Mouse (Mus musculus): ENCODE data around the gene Hes2. TPM values are rescaled to one million over a fixed set of nuclear protein-coding genes. Genes with fewer than 3 reads are reported as not detected.

The Hes2 gene
- polyA plus RNA-seq, 1 experiment from 2014 or later, result not detected

DNA sequence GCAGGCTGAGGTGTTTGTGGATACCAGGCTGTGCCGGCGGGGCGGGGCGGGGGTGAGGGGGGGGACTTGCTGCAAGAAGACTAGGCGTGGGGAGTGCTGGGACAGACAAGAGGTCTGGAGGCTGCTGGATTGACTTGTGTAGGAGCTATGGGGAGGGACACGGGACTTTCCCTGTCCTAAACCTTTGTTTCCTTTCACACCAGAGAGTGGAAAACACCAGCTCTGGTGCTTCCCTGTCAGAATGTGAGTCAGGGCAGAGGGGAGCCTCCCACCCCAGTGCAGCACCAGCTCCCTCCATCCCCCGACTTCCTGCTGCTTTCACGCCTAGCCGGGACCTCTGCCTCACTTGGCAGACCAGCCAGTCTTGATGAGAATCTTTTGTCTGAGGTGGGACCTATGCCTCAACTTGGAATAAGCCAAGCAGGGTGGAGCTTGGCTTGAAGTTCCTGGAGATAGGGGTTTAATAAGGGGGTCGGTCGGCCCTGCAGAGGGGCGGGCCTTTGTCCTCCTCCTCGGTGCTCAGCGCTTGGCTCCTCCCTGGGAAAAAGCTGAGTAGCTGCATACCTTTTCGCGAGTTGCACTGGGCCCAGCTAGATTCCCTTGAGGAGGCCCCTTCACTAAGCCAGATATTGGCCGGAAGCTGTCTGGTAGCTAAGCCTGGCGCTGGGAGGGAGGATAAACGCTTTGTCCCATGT is 27.0 kb downstream of the Hes2 start:
- DNase-seq (ENCODE audit: low spot score), result no peak

DNA sequence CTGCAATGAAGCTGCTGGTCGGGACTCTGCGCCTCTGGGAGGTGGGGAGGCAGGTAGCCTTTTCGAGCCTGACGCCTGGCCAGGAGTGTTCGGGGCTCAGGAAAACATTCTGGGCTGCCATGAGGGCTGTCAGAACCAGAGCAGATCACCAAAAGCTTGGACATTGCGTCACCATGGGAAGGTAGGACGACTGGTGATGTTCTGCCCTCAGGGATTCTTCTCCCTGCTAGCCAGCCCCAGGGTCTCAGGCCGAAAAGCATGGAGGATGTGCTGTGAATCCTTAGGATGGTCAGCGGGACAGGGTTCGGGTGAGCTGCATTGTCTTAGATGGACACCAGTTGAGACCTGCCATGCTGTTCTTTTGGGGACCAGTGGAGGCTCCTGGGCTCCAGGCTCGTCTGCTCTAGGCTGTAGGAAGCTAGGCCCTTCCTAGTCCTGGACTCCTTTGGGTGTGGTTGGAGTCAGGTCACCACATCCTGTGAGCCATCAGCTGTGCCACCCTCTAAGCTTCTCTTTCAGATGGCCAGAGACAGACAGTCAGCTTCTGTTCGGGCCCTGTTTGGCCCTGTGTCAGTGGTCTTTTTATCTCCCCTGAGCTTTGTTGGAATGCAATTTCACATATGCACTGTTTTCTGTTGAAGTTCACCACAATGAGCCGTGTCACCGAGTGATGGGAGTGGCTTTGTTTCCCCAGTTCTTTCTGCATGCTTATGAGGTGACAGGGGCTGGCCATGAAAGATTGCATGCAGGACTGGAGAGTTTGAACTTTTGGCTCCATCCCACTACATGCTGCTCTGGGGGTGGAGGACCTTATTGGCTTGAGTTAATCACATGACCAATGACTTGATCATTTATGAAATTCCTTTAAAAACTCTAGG is 27.8 kb downstream of the Hes2 start:
- DNase-seq (ENCODE audit: low spot score), result no peak

DNA sequence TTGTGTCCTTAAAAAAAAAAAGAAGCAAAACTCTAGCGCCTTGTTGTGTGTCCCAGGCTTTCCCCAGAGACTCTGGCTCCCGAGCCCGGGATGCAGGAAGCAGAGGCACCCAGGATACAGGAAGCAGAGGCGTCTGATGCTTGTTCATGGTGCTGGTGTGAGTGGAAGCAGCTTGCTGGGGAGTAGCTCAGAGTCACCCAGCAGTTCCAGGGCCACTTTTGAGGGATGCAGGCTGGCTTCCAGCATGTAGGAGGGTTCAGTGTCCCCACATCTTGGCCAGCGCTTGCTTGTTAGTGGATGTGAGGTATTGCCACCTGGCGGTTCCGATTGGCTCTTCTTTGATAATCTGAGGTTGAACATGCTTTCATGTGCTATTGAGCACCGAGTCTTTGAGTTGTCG is 28.5 kb downstream of the Hes2 start:
- DNase-seq (ENCODE audit: low spot score), result no peak

DNA sequence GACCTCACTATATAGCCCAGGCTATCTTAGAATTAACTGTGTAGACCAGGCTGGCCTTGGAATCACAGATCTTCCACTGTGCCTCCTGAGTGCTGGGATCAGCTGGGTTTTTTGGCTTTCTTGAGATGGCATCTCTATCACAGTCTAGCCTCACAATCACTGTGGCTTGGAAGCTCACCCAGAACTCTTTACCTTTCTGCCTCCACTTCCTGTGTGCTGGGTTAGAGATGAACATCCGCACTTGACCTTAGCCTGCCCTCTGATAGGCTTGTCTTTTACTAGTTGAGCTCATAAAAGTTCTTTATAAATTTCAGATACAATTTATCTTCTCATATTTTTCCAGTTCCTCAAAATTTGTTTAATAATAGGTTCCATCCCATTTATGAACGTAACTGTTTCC is 30.0 kb downstream of the Hes2 start:
- DNase-seq (ENCODE audit: low spot score), result no peak

DNA sequence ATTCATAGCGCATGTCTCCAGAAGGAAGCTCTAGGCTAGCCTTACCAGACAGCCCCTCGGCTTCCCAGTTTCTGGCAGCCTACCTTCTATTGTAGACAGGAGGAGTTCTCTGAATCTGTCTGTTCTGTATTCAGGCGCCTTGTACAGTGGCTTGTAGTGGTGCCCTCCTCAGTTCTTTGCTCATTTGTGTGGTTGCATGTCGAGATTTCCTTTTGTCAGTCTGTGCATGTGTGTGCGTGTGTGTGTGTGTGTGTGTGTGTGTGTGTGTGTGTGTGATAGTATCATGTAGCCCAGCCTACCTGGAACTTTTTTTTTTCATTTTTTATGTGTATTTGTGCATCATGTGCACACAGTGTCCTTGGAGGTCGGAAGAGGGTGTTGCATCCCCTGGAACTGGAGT is 30.4 kb downstream of the Hes2 start:
- DNase-seq (ENCODE audit: low spot score), result no peak

DNA sequence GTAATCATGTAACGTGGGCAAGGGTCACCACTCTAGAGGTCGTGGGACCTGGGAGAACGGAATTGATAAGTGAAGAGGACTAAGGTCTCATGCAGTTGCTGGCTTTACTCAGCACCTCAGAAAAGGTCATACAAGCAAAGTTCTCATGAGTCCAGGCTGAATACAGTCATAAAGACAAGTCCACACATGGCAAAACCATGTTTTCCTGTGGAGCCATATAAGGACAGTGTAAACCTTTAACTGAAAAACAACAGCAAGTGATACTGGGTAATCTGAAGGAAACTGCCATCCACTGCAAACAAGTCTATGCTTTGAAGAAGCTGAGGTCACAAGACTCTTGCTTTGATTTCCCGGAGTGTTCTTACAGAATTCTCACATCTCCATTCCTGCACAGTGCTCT is 31.0 kb downstream of the Hes2 start:
- DNase-seq (ENCODE audit: low spot score), result no peak

DNA sequence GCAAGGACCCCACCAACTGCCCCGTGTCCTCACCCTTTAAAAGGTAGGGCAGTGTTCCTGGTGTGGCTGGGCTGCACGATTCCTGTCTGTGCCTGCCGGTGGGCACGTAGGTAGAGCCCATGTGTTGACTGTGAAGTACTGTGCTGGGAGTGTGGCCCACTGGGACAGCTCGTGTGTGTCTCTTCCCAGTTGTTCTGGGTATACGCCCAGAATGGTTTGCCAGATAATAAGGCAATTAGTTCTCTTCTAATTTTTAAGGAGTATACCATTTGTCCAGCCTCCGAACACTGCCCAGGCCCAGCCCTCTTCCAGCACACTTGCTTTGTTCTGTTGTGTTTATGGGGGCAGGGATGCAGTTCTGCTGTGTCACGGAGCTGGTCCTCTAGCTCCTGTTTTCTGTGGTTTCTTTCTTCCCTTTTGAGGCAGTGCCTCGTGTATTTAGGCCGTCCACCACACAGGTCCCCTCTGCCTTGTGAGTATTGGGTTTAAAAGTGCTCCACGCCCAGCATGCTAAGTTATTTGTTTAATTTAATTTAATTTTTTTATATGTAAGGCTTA is 31.5 kb downstream of the Hes2 start:
- DNase-seq (ENCODE audit: low spot score), result no peak

DNA sequence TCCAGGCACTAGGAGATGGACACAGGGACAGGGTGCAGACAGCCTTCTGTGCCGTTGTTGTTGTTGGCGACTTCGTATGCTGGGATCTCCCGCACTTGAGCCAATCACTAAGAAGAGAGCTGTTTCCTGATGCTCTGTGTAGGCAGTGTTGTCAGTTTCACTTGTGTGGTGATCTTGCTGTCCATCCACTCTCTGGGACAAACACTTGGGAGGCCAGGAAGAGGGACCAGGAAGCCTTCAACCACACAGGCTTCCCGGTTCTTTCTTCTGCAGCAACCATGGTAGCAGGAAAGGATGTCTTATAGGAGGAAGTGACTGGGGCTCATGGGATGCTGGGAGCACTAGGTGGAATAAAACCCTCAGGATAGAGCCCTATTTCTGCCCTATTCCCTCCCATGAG is 32.0 kb downstream of the Hes2 start:
- DNase-seq (ENCODE audit: low spot score), result no peak

DNA sequence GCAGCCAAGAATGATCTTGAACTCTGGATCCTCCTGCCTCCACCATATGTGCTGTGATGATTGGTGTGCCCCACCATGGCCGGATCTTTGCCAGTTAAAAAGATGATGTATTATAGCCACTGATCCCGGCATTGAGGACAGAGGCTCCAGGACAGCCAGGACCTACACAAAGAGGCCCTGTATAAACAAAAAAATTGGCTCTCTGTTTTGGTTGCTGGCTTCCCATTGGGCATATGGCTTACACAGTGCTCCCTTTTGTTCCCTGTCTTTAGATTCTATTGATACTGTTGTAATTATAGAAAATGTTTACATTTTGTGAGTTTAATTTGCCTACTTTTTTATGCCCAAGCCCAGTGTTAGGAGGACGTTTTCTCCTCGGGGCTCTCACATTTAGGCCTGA is 33.9 kb downstream of the Hes2 start:
- no peak for DNase-seq (ENCODE audit: low spot score)

DNA sequence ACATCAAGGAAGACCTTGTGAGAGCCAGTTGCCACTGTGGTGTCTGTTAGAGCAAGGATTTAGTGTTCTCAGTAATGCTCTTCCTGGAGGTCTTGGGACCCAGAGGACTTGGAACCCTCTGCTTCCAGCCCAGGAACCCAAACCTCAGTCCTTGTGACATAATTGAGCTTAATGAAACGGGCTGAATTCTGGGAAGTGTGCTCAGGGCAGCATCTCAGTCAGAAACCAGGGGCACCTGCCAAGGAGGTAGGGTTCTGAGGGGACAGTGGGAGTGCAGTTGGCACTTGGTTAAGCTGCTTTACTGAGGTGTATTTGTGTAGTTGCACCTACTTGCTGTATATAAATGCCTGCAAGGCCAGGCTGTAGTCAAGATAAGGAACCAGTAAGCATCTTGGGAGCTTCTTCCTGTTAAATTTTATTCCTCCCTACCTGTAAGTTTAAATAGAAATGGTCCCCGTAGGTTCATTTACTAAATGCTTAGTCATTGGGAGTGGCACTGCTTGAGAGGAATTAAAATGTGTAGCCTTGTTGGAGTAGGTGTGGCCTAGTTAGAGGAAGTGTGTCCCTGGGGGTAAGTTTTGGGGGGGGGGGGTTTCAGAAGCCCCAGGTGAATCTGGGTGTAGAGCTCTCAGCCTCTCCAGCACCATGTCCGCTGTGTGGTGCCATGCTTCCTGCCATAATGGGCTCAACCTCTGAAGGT is 36.0 kb downstream of the Hes2 start:
- no peak for DNase-seq (ENCODE audit: low spot score)

DNA sequence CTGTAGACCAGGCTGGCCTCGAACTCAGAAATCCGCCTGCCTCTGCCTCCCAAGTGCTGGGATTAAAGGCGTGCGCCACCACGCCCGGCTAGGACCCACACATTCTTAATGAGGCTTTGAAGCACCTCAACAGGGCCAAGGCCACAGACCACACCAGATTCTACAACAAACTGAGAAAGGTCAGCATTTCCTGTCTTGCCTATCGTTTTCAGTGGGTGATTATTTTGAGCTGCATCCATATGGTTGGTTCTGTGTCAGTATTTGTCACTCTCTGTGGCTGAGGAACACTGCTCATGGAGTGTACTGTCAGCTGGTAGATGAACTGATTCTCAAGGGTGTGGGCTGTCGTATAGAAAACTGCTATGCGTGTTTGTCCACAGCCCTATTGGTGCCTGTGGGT is 37.6 kb downstream of the Hes2 start:
- DNase-seq (ENCODE audit: low spot score), result no peak

DNA sequence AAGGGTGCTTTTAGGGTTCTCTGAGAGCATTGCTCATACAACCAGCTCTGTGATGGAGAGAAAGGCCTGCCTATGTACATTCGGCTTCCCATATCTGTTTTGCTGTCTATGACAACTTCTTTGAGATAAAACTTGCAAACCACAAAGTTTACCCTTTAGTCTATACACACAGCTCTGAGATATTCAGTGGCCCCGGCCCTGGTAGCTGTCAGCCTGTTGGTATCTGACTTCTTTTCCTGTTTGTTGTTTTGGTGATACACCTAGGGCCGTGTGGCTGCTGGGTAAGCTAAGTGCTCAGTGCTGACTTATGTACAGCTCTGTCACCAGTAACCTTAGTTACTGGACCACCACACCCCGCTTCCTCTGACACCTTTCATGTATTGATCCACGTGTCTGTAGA is 38.9 kb downstream of the Hes2 start:
- DNase-seq (ENCODE audit: low spot score), result no peak

DNA sequence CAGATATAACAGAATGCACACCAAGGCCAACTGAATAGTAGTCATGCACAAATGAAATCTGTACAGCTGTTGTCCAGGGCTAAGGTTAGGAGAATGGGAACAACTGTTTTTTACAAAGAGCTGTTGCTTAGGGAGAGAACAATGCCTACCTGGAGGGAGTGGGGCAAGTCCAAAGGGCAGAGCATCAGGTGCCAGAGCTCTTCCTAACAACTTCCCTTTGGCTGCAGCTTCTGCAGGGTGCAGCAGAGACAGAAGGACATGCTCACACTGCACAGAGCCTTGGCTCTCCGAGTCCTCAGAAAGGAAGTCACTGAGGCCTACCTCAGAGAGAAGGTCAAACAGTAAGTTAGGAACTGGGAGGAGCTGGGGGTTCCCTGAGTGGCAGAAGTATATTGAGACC is 41.0 kb downstream of the Hes2 start:
- no peak for DNase-seq (ENCODE audit: low spot score)

DNA sequence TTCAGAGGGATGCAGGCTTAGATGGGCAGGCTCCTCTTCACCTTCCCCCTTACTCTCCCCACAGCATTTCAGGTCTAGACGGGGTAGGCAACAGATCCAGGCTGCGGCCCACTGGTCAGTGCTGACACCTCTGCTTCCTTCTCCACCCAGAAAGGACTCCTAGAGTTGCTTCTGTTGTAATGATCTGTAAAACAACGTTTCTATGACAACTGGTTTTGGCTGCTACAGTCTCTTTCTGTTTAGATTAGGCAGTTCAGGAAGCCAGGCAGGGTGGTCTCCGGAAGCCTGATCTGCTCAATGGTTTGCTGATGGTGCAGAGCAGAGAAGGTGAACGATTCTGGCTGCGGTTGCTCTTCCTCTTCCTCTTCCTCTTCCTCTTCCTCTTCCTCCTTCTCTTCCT is 42.8 kb downstream of the Hes2 start:
- peak; percentile 29 for DNase-seq (ENCODE audit: low spot score)

DNA sequence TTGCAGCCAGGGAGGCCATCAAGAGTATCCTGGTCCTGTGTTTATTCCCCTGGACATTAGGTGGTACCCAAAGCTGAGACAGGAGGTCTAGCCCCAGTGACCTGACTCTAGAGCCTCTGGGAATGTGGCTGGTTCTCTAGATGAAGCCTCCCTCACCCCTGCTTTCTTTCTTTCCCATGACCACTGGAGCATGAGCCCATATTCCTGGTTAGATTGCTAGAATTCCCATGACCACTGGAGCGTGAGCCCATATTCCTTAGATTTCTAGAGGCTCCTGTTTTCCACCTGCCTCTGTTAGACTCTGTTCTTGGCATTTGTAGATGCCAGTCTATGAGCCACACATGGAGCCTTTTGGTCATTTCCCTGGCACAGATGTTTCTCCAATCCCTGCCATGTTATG is 43.8 kb downstream of the Hes2 start:
- DNase-seq (ENCODE audit: low spot score), result no peak

DNA sequence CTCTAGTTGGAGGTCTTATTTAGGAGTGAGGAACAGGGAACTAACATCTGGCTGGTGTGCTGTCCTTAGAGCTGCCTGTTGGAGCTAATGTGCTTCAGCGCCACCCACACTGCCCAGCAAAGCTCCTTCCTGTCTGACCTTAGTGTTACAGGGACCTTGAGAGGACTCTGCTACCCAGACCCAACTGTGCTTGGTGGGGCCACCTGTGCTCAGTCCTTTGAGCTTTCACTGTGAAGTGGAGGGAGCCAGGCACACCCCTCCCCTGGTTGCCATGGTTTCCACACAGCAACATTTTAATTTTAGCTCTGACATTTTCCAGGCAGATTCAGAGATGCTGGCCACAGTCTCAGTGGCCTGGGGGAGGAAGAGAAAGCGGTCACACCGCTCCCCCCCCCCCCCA is 44.2 kb downstream of the Hes2 start:
- peak; percentile 51 for DNase-seq (ENCODE audit: low spot score)

DNA sequence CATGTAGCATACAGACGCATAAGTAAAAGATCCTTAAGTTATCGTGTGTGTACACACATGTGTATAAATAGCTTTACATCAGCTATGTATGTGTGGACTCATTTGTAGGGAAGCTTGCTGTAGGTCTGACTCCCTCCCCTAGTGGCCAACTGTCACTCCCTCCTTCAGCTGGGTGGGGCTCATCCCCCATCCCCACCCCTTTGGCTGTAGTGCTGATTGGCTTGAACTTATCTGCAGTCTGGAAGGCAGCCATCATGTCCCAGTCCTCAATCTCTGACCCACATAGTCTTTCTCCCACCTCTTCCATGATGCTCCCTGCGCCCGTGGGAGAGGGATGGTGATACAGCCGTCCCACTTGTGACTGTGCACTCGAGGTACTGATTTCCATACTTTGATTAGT is 46.0 kb downstream of the Hes2 start:
- DNase-seq (ENCODE audit: low spot score), result no peak

DNA sequence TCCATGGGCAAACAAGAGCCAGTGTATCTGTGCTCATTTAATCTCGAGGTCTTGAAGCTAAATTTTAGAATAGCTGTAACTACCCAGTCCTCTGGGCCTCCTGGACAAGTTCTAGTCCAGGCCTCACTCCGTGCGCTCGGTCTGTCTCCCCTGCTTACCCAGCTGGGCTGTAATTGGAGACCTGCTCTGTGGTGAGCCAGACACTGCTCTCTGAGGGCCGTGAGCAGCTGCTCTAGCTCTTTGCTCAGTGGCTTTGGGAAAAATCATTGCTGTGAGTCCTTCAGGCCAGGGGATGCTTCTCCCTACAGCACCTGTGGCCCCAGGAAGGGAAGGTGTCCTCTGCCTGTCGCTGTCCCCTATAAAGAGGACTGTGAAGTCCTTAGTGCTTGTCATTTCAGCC is 47.5 kb downstream of the Hes2 start:
- DNase-seq (ENCODE audit: low spot score), result no peak

DNA sequence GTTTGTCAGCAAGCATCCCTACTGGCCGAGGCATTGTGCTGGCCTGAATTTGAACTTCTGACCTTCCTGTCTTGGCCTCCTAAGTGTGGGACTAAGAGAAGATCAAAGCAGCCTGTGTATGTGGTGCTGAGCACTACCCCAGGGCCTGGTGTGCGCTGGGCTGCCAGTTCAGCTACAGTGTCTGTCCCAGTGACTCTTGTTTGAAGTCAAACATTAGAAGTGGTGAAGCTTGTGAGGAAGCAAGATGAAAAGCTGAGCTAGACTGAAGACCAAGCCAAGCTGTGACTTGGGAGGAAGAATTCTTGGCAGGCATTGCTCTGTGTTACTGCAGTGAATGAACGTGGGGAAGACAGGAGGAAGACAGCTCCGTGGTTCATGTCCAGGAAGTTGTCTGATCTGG is 51.0 kb downstream of the Hes2 start:
- DNase-seq (ENCODE audit: low spot score), result no peak
